Mouse (Mus musculus) liver, adult 2 months (tissue): ENCODE data around the gene Lrrc20.

Experiments used
- CTCF ChIP-seq: fragments of 200-500 bp; IDR thresholded peaks from 2 replicates; pipeline ENCODE4 v1.5.1; 2011; ENCODE audit warnings: low read depth, low read length, control low read depth
- POLR2A ChIP-seq: fragments of 200-500 bp; IDR thresholded peaks from 2 replicates; pipeline ENCODE4 v1.6.1; 2011; ENCODE audit warnings: low read length, control low read depth; ENCODE audit not compliant: insufficient read depth; ENCODE audit errors: extremely low read depth

- TF ChIP-seq CTCF: no peak
- TF ChIP-seq POLR2A: no peak
These were observed 31.0 kb downstream of the Lrrc20 start for GRCm38 (mm10) chr10:61506381-61507200.
